Mouse (Mus musculus): ENCODE measurements around the gene Utrn. TPM values are rescaled to one million over a fixed set of nuclear protein-coding genes. Genes with fewer than 3 reads are reported as not detected.

Gene Utrn
- polyA plus RNA-seq, 1 experiment from 2014 or later: 76.0 TPM

- no peak overlapping the region for H3K9ac ChIP-seq (replicated peaks; ENCODE audit: low read length)
- no peak overlapping the region for H3K4me3 ChIP-seq (ENCODE audit: low read length)
- H3K36me3 ChIP-seq (ENCODE audit: insufficient read depth, low read length): no peaks in the 10 kb centered on the region
- WGBS: 49% methylated on average over 5 of the region's 5 CpGs
- no peaks in the 10 kb centered on the region for H3K9me3 ChIP-seq (ENCODE audit: low read length)
- ATAC-seq (ENCODE audit: low FRiP score, low TSS enrichment): no peak
- no peaks in the 10 kb centered on the region for H3K4me1 ChIP-seq (ENCODE audit: insufficient read depth, low read length)
- H3K4me2 ChIP-seq (replicated peaks; ENCODE audit: low read depth, low read length): no peak overlapping the region
- H3K27me3 ChIP-seq (ENCODE audit: insufficient read depth, low read length): no peaks in the 10 kb centered on the region
- H3K27ac ChIP-seq (ENCODE audit: low read length): no peak overlapping the region
Measured at GRCm38 (mm10) chr10:12558810-12559209, 310.4 kb downstream of the Utrn start.

GRCm38 (mm10) chr10:12554090-12554718 lies 315.0 kb downstream of the Utrn start:
- 81% methylated on average over 2 of the region's 2 CpGs for WGBS
- no peak for ATAC-seq (ENCODE audit: low FRiP score, low TSS enrichment)
- H3K4me2 ChIP-seq (replicated peaks; ENCODE audit: low read depth, low read length): no peak overlapping the region

DNA sequence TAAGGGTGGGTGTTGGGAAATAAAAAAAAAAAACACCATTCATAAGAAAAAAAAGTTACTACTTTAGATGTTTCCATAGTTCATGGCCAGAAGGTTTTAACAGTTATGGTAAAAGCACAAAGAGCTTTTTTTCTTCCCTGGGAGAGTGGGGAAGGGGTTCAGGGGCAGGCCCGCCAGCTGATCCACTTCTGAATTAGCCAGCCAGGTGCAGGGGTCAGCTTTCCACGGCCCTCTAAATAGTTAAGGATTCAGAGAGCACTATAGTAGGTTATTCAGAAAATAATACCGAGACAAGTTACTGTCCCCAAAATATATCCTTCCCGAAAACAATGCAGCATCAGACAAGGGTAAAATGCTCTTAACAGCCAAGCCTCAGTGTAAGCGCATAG lies 316.3 kb downstream of the Utrn start:
- Histone ChIP-seq H3K36me3 (ENCODE audit: insufficient read depth, low read length) (no peaks in the 10 kb centered on the region), H3K9ac (replicated peaks; ENCODE audit: low read length) (no peak overlapping the region), H3K4me1 (ENCODE audit: insufficient read depth, low read length) (peaks cover 33% of the 10 kb centered on the region), H3K9me3 (ENCODE audit: low read length) (no peaks in the 10 kb centered on the region), H3K4me3 (ENCODE audit: low read length) (no peak overlapping the region), H3K27me3 (ENCODE audit: insufficient read depth, low read length) (no peaks in the 10 kb centered on the region), H3K4me2 (replicated peaks; ENCODE audit: low read depth, low read length) (no peak overlapping the region), H3K27ac (ENCODE audit: low read length) (0 out of 2 replicates have a peak overlapping the region, but pooled peaks have one; percentile 18)
- 48% methylated on average over 5 of the region's 5 CpGs for whole genome bisulfite sequencing
- no peak for ATAC-seq (ENCODE audit: low FRiP score, low TSS enrichment)

More at GRCm38 (mm10) chr10:12554090-12554718, 315.0 kb downstream of the Utrn start:
- H3K27ac ChIP-seq (ENCODE audit: low read length): no peak overlapping the region
- peaks cover 20% of the 10 kb centered on the region for H3K4me1 ChIP-seq (ENCODE audit: insufficient read depth, low read length)
- H3K4me3 ChIP-seq (ENCODE audit: low read length): no peak overlapping the region
- no peaks in the 10 kb centered on the region for H3K9me3 ChIP-seq (ENCODE audit: low read length)
- no peaks in the 10 kb centered on the region for H3K27me3 ChIP-seq (ENCODE audit: insufficient read depth, low read length)
- H3K36me3 ChIP-seq (ENCODE audit: insufficient read depth, low read length): no peaks in the 10 kb centered on the region
- H3K9ac ChIP-seq (replicated peaks; ENCODE audit: low read length): no peak overlapping the region

GRCm38 (mm10) chr10:12552196-12552889 lies 316.8 kb downstream of the Utrn start:
- no peak overlapping the region for H3K4me3 ChIP-seq (ENCODE audit: low read length)
- no peaks in the 10 kb centered on the region for H3K36me3 ChIP-seq (ENCODE audit: insufficient read depth, low read length)
- ATAC-seq (ENCODE audit: low FRiP score, low TSS enrichment): no peak; the same call in 1 of the 2 replicates
- no peak overlapping the region for H3K27ac ChIP-seq (ENCODE audit: low read length)
- no peak overlapping the region for H3K4me2 ChIP-seq (replicated peaks; ENCODE audit: low read depth, low read length)
- H3K27me3 ChIP-seq (ENCODE audit: insufficient read depth, low read length): no peaks in the 10 kb centered on the region
- H3K4me1 ChIP-seq (ENCODE audit: insufficient read depth, low read length): peaks cover 35% of the 10 kb centered on the region
- H3K9me3 ChIP-seq (ENCODE audit: low read length): no peaks in the 10 kb centered on the region
- no peak overlapping the region for H3K9ac ChIP-seq (replicated peaks; ENCODE audit: low read length)
- 15% methylated on average over 11 of the region's 11 CpGs for WGBS

GRCm38 (mm10) chr10:12551735-12552134 lies 317.4 kb downstream of the Utrn start:
- WGBS: 85% methylated on average over 5 of the region's 5 CpGs
- Histone ChIP-seq H3K9ac (replicated peaks; ENCODE audit: low read length) (no peak overlapping the region), H3K4me1 (ENCODE audit: insufficient read depth, low read length) (peaks cover 41% of the 10 kb centered on the region), H3K9me3 (ENCODE audit: low read length) (no peaks in the 10 kb centered on the region), H3K27me3 (ENCODE audit: insufficient read depth, low read length) (no peaks in the 10 kb centered on the region), H3K27ac (ENCODE audit: low read length) (no peak overlapping the region), H3K36me3 (ENCODE audit: insufficient read depth, low read length) (no peaks in the 10 kb centered on the region), H3K4me2 (replicated peaks; ENCODE audit: low read depth, low read length) (no peak overlapping the region), H3K4me3 (ENCODE audit: low read length) (no peak overlapping the region)
- ATAC-seq (ENCODE audit: low FRiP score, low TSS enrichment): no peak

DNA sequence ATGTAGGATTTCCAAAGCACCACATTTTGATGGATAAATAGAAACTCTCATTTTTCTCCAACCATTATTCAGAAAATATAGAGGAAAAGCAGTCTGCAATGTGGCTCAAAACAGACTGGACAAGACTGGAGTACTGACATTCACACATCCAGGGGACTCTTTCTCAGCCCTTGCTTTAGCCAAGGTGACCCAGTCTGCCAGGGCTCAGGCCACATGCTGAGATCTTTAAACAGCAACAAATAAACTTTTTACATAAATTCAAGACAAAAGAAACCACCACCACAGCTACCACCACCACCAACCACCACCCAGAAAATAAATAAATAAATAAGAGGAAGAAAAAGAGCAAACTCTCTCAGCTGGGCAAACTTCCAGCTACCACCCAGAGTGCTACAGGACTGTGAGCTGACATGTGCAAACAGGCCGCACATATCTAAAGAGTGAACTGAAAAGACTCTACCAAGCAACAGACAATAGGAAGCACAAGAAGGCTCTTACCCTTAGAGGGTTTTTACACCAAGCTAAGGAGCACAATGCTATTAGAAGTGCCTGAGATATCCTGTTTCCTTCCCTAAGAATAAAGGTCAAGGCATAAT lies 319.1 kb downstream of the Utrn start:
- Histone ChIP-seq H3K4me1 (ENCODE audit: insufficient read depth, low read length) (peaks cover 41% of the 10 kb centered on the region), H3K36me3 (ENCODE audit: insufficient read depth, low read length) (no peaks in the 10 kb centered on the region), H3K27me3 (ENCODE audit: insufficient read depth, low read length) (no peaks in the 10 kb centered on the region), H3K27ac (ENCODE audit: low read length) (no peak overlapping the region), H3K4me2 (replicated peaks; ENCODE audit: low read depth, low read length) (no peak overlapping the region), H3K9ac (replicated peaks; ENCODE audit: low read length) (no peak overlapping the region), H3K9me3 (ENCODE audit: low read length) (no peaks in the 10 kb centered on the region), H3K4me3 (ENCODE audit: low read length) (no peak overlapping the region)
- ATAC-seq (ENCODE audit: low FRiP score, low TSS enrichment): no peak
- 54% methylated on average over 1 of the region's 1 CpGs for WGBS

GRCm38 (mm10) chr10:12549261-12549660 lies 319.9 kb downstream of the Utrn start:
- Histone ChIP-seq H3K4me2 (replicated peaks; ENCODE audit: low read depth, low read length) (peak overlapping the region; percentile 75), H3K9ac (replicated peaks; ENCODE audit: low read length) (no peak overlapping the region), H3K9me3 (ENCODE audit: low read length) (no peaks in the 10 kb centered on the region), H3K4me3 (ENCODE audit: low read length) (no peak overlapping the region), H3K36me3 (ENCODE audit: insufficient read depth, low read length) (no peaks in the 10 kb centered on the region), H3K27me3 (ENCODE audit: insufficient read depth, low read length) (no peaks in the 10 kb centered on the region), H3K27ac (ENCODE audit: low read length) (no peak overlapping the region), H3K4me1 (ENCODE audit: insufficient read depth, low read length) (peaks cover 41% of the 10 kb centered on the region)
- ATAC-seq (ENCODE audit: low FRiP score, low TSS enrichment): no peak
- WGBS: 21% methylated on average over 5 of the region's 5 CpGs

GRCm38 (mm10) chr10:12548616-12549084 lies 320.5 kb downstream of the Utrn start:
- Histone ChIP-seq H3K4me1 (ENCODE audit: insufficient read depth, low read length) (peaks cover 40% of the 10 kb centered on the region), H3K9ac (replicated peaks; ENCODE audit: low read length) (peak overlapping the region; percentile 66), H3K4me2 (replicated peaks; ENCODE audit: low read depth, low read length) (peak overlapping the region; percentile 75), H3K9me3 (ENCODE audit: low read length) (no peaks in the 10 kb centered on the region), H3K27me3 (ENCODE audit: insufficient read depth, low read length) (no peaks in the 10 kb centered on the region), H3K4me3 (ENCODE audit: low read length) (peak overlapping the region; percentile 48), H3K36me3 (ENCODE audit: insufficient read depth, low read length) (no peaks in the 10 kb centered on the region), H3K27ac (ENCODE audit: low read length) (peak overlapping the region; percentile 73)
- peak; percentile 91 for ATAC-seq (ENCODE audit: low FRiP score, low TSS enrichment)
- WGBS: under 1% methylated on average over 13 of the region's 13 CpGs

- Histone ChIP-seq H3K4me3 (ENCODE audit: low read length) (peak overlapping the region; percentile 40), H3K9me3 (ENCODE audit: low read length) (no peaks in the 10 kb centered on the region), H3K4me2 (replicated peaks; ENCODE audit: low read depth, low read length) (peak overlapping the region; percentile 45), H3K27me3 (ENCODE audit: insufficient read depth, low read length) (no peaks in the 10 kb centered on the region), H3K9ac (replicated peaks; ENCODE audit: low read length) (peak overlapping the region; percentile 6; the same call in 1 of the 2 replicates), H3K36me3 (ENCODE audit: insufficient read depth, low read length) (no peaks in the 10 kb centered on the region), H3K4me1 (ENCODE audit: insufficient read depth, low read length) (peaks cover 26% of the 10 kb centered on the region), H3K27ac (ENCODE audit: low read length) (0 out of 2 replicates have a peak overlapping the region, but pooled peaks have one; percentile 13)
- no peak for ATAC-seq (ENCODE audit: low FRiP score, low TSS enrichment)
- 22% methylated on average over 6 of the region's 6 CpGs for WGBS
Measured at GRCm38 (mm10) chr10:12547037-12547625, 322.0 kb downstream of the Utrn start.

All from kidney, embryonic 16.5 days (tissue).